Mouse (Mus musculus): ENCODE data around the gene Bbof1.

Gene Bbof1

GRCm38 (mm10) chr12:84400068-84400467 lies 8.8 kb upstream of the Bbof1 start:
- DNase-seq (ENCODE audit: low spot score), result no peak

DNA sequence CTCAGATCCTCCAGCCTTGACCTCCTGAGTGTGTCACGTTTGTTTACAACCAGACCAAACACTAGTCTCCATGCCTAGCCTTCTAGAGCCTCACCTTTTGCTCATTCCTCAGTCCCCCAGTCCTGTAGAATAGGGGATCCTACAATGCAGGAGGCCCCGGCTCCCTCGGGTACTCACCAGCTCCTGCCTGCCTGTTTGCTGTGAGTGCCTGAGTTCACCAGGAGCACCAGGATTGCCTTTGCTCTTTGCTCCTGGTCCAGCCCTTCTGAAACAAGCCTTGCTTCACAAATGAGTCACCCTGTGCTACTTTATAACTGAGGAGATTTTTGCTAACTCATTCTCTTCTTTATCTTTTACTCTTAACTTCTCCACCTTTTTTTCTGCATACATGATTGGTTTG lies 8.2 kb upstream of the Bbof1 start:
- no peak for DNase-seq (ENCODE audit: low spot score)

- no peak for DNase-seq (ENCODE audit: low spot score)
Measured at GRCm38 (mm10) chr12:84402923-84403322, 5.9 kb upstream of the Bbof1 start.

DNA sequence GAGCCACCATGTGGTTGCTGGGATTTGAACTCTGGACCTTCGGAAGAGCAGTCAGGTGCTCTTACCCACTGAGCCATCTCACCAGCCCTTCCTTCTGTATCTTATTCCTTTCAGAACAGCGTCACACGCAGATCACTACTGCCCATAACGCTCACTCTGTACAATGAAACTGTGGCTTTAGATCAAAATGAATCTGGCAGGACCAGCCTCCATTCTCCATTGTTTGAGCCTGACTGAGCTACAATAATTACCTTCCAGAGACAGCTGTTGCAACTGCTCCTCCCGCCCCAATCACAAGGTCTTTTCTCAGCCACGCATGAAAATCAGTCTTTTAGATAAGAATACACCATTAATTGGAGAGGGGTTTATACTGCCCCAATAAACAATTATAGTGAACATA lies 4.3 kb upstream of the Bbof1 start:
- DNase-seq (ENCODE audit: low spot score), result no peak

GRCm38 (mm10) chr12:84407259-84407658 lies 1.6 kb upstream of the Bbof1 start:
- no peak for DNase-seq (ENCODE audit: low spot score)

DNA sequence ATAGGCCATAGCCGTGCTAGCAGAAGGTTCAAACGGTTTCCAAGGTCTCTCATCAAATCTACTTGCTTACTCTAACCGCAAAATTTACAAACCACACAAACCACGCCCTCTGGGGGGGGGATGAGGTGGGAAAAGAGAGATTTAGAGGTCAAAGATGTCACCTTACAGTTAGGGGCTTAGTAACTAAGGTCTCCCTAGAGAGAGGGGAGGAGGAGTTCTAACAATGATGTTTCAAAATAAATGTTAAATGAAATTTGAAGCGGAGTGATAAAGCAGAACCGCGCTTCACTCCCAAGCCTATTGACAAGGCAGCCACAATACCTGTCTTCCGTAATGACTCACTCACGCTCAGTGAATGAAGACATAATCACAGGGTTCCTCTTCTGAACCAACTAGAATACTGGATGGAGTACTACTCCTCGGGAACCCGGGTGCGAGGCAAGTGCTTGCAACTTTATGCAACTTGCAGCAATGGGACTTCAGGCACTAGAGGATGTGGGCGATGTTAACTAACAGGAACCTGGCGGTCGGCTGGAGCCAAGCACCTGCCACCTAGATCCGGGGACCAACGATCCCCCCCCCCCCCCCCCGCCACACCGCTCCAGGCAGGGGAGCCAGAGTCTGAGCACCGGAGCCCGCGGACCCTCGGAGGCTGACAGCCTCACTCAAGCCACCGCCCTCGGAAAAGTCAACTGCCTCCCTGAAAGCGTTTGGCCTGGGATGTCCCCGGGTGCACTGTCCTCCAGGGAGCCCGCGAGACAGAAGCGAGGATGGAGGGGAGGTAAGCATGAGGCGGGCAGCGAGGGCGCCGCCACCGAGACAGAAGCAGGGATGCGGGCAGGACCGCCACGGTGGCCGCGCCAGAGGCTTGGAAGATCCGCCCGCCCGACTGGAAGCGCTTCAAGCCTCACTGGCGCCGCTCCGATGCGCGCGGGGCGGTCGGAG lies 725 bp upstream of the Bbof1 start:
- DNase-seq (ENCODE audit: low spot score), result no peak

- DNase-seq (ENCODE audit: low spot score), result peak; percentile 65
Measured at GRCm38 (mm10) chr12:84416834-84417604, 8.1 kb downstream of the Bbof1 start, which contains the start of gene Rnf113a2. Gene Rnf113a2 (plus strand): TSS chr12:84417196.

GRCm38 (mm10) chr12:84417605-84417922 lies 8.7 kb downstream of the Bbof1 start:
- DNase-seq (ENCODE audit: low spot score), result no peak

DNA sequence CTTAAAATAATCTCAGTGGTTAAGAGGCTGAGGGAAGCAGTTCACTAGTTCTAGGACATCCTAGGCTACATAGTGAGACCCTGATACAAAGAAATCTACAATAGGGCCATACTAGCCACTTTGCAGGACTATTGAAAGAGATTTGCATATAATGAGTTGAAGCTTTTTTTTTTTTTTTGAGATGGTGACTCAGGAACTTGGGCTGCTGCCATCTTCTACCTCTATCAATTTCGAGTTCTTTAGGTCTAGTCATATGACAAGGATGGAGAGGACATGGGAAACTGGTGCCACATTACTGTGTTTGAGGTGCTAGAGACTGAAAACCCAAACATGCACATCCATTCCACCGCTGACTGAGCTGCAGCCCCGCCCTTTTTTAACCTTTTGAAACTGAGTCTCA lies 15.1 kb downstream of the Bbof1 start:
- DNase-seq (ENCODE audit: low spot score), result no peak

GRCm38 (mm10) chr12:84429825-84430224 lies 21.0 kb downstream of the Bbof1 start:
- no peak for DNase-seq (ENCODE audit: low spot score)

- no peak for DNase-seq (ENCODE audit: low spot score)
Measured at GRCm38 (mm10) chr12:84438697-84439096, 29.8 kb downstream of the Bbof1 start.

GRCm38 (mm10) chr12:84442526-84442925 lies 33.7 kb downstream of the Bbof1 start:
- no peak for DNase-seq (ENCODE audit: low spot score)

DNA sequence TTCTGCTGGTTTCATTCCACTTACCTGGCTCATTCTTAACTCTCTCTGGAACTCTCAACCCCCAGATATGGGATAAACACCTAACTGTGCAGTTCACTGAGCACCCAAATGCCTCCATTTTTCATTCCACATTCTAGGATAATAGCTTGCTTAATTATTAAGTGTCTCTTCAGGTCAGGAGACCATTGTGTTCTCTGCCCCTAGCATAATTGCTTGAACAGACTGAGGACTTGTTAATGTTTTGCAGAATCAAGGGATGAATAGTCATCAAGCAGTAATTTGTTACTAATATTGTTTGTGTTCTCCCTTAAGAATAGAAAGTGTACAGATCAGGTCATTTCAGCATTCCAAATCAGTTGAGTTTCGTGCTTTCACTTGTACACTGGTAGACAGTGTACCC lies 38.5 kb downstream of the Bbof1 start:
- DNase-seq (ENCODE audit: low spot score), result no peak

- DNase-seq (ENCODE audit: low spot score), result no peak
Measured at GRCm38 (mm10) chr12:84448181-84448580, 39.3 kb downstream of the Bbof1 start.

GRCm38 (mm10) chr12:84449887-84450286 lies 41.0 kb downstream of the Bbof1 start:
- no peak for DNase-seq (ENCODE audit: low spot score)

GRCm38 (mm10) chr12:84450351-84450717 lies 41.5 kb downstream of the Bbof1 start:
- DNase-seq (ENCODE audit: low spot score), result peak; percentile 7

DNA sequence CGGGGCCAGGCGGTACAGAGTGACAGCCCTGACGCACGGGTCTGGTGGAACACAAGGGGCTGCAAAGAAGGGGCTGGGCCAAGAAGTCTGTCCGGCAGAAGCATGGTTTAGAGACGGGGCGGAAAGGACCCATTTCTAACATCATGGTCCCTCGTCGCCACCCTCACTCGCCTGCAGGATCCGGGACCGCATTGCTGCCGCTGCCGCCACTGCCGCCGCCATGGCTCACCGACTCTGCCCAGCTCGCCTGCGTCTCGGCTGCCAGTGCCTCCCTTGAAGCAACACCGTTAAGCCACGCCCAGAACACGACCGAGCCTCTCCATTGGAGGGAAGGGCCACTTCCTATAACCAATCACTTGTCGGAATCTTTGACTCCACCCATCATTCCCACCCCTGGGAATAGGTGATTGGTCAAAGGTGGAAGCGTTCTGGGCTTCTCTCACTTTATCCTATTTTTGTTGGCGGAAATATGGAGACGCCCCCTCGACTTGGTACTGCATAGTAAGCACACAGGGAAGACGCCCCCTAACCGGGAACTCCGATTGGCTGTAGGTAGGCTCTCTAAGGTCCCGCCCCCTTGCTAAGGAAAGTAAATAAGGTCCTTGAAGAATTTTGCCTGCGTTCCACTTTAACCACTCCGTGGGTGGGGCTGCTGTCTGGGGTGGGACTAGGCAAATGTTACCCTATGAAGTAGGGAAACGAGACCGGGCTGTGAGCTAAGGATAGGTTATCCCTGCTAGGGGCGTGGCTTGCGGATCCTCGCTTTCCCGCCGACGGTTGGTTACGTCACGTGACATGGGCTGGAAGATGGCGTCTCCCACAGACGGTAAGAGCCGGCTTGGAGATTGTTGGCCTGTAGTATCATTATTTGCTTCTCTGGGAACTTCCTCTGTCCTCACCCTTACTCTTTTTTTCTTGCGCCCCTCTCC lies 42.1 kb downstream of the Bbof1 start, which contains the start of the genes Aldh6a1 and Lin52:
Aldh6a1 (minus strand) TSS at position 287 of the 929 bp plus-strand sequence.
Lin52 (plus strand) TSS at position 705 of the 929 bp plus-strand sequence.
- DNase-seq (ENCODE audit: low spot score), result peak; percentile 89

DNA sequence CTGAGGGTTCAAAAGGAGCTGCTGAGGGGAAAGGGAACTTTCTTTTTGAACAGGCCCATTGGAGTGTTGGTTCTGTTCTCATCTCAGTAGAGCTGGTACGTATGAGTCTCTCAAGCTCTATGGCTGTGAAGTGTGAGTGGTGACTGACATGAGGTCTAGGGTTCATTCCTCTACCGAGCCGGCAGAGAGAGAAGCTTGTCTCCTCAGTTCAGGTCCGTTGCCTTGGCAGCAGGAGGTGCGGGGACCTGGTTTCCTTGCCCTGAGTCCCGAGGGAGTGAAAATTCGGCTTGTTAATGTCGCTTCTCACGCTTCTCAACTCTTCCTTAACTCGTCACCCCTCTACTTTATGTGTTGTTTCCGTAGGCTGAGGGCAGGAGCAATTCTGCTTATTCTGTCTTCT lies 42.9 kb downstream of the Bbof1 start:
- DNase-seq (ENCODE audit: low spot score), result peak; percentile 5

DNA sequence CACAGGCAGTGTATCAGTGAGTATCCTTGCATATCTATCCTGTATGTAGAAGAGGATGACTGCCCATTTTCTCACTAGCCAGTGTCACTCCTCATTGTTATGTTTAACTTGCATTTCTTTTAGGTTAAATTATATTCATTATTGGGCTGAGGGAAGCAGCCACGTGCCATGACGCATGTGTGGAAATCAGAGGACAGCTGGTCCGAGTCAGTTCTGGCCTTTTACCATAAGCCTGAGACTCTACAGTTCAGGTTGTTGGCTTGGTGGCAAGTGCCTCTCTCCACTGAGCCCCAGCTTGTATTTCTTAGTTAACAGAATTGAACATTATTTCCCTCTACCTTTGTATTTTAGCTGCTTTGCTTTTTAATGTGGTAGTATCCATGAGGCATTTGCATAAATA lies 48.0 kb downstream of the Bbof1 start:
- no peak for DNase-seq (ENCODE audit: low spot score)

DNA sequence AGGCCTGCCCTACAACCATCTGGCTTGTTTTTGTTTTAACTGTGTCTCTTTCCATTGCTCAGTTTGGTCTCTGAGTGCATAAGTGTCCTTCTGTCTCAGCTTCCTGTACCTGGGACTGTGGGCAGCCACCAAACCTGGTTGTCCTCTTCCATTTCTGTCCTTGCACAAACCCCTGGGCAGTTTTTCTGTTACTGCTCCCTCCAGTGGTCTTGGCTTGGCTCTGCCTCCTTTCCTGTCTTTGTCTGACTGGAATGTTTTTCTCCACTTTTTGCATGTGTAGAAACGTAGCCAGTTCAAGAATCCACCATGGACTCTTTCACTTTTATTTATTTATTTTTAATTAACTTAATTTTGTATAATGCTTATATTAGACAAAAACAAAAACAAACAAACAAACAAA lies 51.0 kb downstream of the Bbof1 start:
- no peak for DNase-seq (ENCODE audit: low spot score)

DNA sequence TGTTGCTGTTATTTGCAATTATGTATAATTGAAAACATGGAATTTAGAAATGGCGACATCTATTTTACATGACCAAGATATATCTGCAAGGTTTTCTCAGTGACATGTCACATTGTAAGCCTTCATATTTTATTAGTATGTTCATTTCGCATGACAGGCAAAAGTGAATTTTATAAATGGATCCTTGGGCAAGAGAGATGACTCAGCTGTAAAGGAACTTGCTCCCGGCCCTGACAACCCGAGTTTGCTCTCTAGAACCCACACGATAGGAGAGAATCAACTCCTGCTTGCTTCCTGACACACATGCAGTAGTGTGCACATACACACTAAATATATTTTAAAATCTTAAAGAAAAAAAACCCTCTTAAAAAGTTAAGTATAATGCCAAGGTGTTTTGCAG lies 52.5 kb downstream of the Bbof1 start:
- no peak for DNase-seq (ENCODE audit: low spot score)

DNA sequence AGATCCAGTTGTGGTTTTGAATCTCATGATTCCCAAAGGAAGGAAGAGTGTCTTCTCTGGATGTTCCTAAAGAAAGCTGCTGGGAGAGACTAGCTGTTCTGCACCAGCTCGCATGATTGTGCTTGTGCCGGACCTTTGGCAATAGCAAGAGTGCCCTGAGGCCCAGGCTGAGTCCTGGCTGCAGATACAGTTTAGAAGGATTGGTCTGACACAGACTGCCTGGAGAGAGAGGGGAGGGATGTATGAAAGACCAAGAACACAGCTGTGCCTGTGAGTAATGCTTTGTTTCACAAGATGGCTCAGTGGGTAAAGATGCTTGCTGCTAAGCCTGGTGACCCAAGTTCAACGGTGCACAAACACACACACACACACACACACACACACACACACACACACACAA lies 54.0 kb downstream of the Bbof1 start:
- no peak for DNase-seq (ENCODE audit: low spot score)
